Mouse (Mus musculus): Measurements from ENCODE around the gene Ppp2r5d.

DNA sequence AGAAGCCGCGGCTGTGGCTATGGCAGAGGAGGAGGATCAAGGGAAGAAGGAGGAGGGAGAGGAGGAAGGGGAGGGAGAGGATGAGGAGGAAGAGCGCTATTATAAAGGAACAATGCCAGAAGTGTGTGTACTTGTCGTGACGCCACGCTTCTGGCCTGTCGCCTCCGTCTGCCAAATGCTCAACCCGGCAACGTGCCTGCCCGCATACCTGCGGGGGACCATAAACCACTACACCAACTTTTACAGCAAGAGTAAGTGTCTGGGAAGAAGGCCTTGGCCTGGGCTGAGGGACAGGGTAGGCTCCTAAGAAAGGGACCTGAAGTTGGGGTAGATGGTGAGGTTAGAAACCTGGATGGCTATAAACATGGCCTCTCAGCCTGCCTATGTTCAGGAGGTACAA lies 42.9 kb downstream of the Ppp2r5d start:
- TF ChIP-seq CTCF (IDR thresholded peaks at IDR 0.05; ENCODE audit: insufficient read depth, low read length) (no peak), POLR2A (IDR thresholded peaks at IDR 0.05; ENCODE audit: borderline replicate concordance, extremely low read depth, low read depth, low read length) (no peak)
